Mouse (Mus musculus): ENCODE results near the gene Cyp2ab1.

GRCm38 (mm10) chr16:20279395-20279794 is 45.8 kb downstream of the Cyp2ab1 start:
- TF ChIP-seq POLR2A (IDR thresholded peaks at IDR 0.05; ENCODE audit: low read depth, low read length) (no peak), CTCF (conservative IDR thresholded peaks at IDR 0.05; ENCODE audit: insufficient read depth, insufficient read length, low read depth, low read length) (no peak)
